Mouse (Mus musculus) thymus, postnatal 10 days (tissue): ENCODE results near the gene Zdhhc14.

ENCODE experiments used
- DNase-seq, 2 experiments: peaks; one replicate each; pipeline ENCODE4 v3.0.0; 2021; ENCODE audit warnings: low spot score in 2 of 2

The Zdhhc14 gene

GRCm38 (mm10) chr17:5780213-5780975, 288.0 kb downstream of the Zdhhc14 start:
- no peak for DNase-seq

GRCm38 (mm10) chr17:5785238-5785637, 292.9 kb downstream of the Zdhhc14 start:
- DNase-seq: no peak

GRCm38 (mm10) chr17:5792164-5792791, 299.9 kb downstream of the Zdhhc14 start:
- no peak for DNase-seq

GRCm38 (mm10) chr17:5793593-5793992, 301.2 kb downstream of the Zdhhc14 start:
- DNase-seq: no peak

- DNase-seq: no peak
Measured at GRCm38 (mm10) chr17:5794276-5794675, 301.9 kb downstream of the Zdhhc14 start.

- DNase-seq: no peak
Measured at GRCm38 (mm10) chr17:5795369-5795768, 303.0 kb downstream of the Zdhhc14 start.

- DNase-seq: peak; percentile 70 to 82
Measured at GRCm38 (mm10) chr17:5795878-5796277, 303.5 kb downstream of the Zdhhc14 start.

- no peak for DNase-seq
Measured at GRCm38 (mm10) chr17:5797124-5797760, 304.9 kb downstream of the Zdhhc14 start.

GRCm38 (mm10) chr17:5798221-5798801, 306.0 kb downstream of the Zdhhc14 start:
- peak in 1 of 2 experiments; percentile 23 for DNase-seq

GRCm38 (mm10) chr17:5798900-5799299, 306.5 kb downstream of the Zdhhc14 start:
- no peak for DNase-seq

GRCm38 (mm10) chr17:5799396-5800021, 307.2 kb downstream of the Zdhhc14 start:
- DNase-seq: no peak

- DNase-seq: no peak
Measured at GRCm38 (mm10) chr17:5800254-5800653, 307.9 kb downstream of the Zdhhc14 start.

GRCm38 (mm10) chr17:5800824-5801560, 308.6 kb downstream of the Zdhhc14 start:
- DNase-seq: no peak

GRCm38 (mm10) chr17:5801761-5802655, 309.7 kb downstream of the Zdhhc14 start:
- peak; percentile 53 to 59 for DNase-seq

GRCm38 (mm10) chr17:5802656-5802955, 310.2 kb downstream of the Zdhhc14 start:
- DNase-seq: peak; percentile 36 to 38
